Mouse (Mus musculus) adrenal gland, adult 18-20 months (tissue): ENCODE results near the gene Ppp2r3a. TPM values are rescaled to one million over a fixed set of nuclear protein-coding genes. Genes with fewer than 3 reads are reported as not detected.

Experiments used
- DNase-seq, 2 experiments: peaks; one replicate each; pipeline ENCODE4 v3.0.0; 2021 to 2022; ENCODE audit warnings: low spot score in 2 of 2
- total RNA-seq, 2 experiments: library from RNA; stranded (reverse); gene quantifications; 1 replicate in 1 of 2; 2 replicates in 1 of 2; pipeline ENCODE4 v1.2.3; 2021

The Ppp2r3a gene
- total RNA-seq, 2 experiments from 2014 or later, result 15.1 to 22.2 TPM

DNA sequence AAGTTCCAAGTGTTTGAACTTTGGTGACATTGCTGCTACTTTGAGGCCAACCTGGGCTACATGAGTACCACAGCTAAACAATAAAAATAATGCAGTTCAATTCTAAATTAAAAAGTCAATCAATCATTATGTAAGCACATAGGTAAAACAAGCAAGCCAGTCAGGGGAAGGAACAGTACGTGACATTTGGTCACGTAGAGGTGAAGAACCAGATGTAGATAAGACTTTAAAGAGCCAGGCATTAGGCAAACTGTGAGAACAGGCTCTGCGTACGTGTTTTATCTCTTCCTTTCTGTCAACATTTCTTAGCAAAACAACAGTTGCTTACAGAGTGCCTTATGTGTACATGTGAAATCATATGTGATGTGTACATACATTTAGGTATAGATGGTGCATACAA lies 946 bp upstream of the Ppp2r3a start:
- no peak for DNase-seq

- DNase-seq, result peak; percentile 74 to 81
Measured at GRCm38 (mm10) chr9:101250981-101251643, 483 bp downstream of the Ppp2r3a start.

- no peak for DNase-seq
Measured at GRCm38 (mm10) chr9:101250486-101250885, 1.1 kb downstream of the Ppp2r3a start.

- DNase-seq, result no peak
Measured at GRCm38 (mm10) chr9:101249626-101250025, 2.0 kb downstream of the Ppp2r3a start.

GRCm38 (mm10) chr9:101247541-101247940 lies 4.1 kb downstream of the Ppp2r3a start:
- DNase-seq, result no peak

DNA sequence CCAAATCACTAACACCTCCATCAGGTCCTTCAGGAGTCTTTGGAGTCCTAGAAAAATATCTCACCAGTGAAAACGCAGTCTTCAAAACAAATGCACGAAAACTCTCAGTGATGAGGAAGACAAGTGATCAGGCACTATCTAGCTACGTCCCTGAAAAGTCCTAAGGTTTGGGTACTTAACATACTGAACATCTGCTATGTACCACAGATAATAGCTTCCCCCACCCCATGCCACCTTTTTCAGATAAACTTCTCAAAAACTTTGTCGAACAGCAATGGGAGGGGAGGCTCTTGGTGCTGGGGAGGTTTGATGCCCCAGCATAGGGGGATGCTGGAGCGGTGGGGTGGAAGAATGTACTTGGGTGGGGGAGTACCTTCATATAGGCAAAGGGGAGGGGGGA lies 6.1 kb downstream of the Ppp2r3a start:
- no peak for DNase-seq

- DNase-seq, result no peak
Measured at GRCm38 (mm10) chr9:101243711-101244110, 7.9 kb downstream of the Ppp2r3a start.

- DNase-seq, result no peak
Measured at GRCm38 (mm10) chr9:101240161-101240560, 11.4 kb downstream of the Ppp2r3a start.

GRCm38 (mm10) chr9:101235786-101236185 lies 15.8 kb downstream of the Ppp2r3a start:
- DNase-seq, result no peak

- DNase-seq, result no peak
Measured at GRCm38 (mm10) chr9:101232034-101232433, 19.6 kb downstream of the Ppp2r3a start.

- DNase-seq, result no peak
Measured at GRCm38 (mm10) chr9:101230028-101230427, 21.6 kb downstream of the Ppp2r3a start.

DNA sequence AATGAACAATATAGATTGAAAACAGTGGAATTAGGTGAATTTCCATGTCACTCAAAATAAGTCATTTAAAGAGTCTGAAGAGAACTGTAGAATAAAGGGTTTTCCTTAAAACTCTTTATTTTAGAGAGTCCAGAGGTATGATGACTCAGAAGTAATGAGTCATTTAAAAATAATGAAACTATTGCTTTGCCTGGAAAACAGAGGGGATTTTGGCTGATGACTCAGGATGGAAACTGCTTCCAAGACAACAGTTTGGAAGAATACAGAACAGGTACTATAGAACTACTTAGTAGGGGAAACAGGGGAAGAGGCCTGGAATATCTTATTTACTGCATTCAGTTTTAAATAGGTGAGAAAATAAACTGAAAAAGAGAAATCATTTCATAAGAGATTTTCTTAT lies 22.7 kb downstream of the Ppp2r3a start:
- DNase-seq, result no peak

GRCm38 (mm10) chr9:101207984-101208383 lies 43.6 kb downstream of the Ppp2r3a start:
- no peak for DNase-seq

DNA sequence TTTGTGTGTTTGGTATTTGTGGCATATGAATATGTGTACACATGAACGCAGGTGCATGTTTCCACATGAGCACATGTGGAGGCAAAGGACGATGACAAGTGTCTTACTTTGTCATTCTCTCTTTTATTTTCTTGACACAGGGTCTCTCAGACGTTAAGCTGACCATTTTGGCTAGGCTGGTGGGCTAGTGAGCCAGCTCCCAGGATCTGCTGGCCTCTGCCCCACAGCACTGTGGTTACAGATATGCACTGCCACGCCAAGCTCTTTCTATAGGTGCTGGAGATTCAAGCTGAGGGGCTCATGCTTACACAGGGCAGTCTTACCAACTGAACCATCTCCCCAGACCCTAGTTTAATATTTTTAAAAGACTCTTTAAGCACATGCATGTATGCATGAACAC lies 45.1 kb downstream of the Ppp2r3a start:
- no peak for DNase-seq

GRCm38 (mm10) chr9:101205216-101205615 lies 46.4 kb downstream of the Ppp2r3a start:
- no peak for DNase-seq

DNA sequence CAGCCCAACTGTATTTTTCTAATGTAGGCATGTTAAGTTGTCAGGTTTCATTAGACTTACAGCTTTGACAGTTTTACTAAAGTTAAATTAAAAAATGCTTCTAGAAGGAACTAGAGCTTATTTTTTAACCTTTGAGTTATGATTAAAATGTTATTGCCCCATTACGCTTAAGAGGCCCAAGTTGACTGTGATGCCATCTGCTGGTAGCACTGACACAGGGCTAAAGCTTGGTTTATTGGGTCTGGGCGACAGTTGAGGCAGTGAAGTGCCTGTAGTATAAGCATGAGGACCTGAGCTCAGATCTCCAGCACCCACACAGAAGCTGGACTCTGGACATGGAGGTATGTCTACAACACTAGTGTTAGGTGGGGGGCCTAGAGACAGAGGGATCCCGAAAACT lies 47.5 kb downstream of the Ppp2r3a start:
- no peak for DNase-seq

- no peak for DNase-seq
Measured at GRCm38 (mm10) chr9:101200627-101201026, 51.0 kb downstream of the Ppp2r3a start.

GRCm38 (mm10) chr9:101198804-101199203 lies 52.8 kb downstream of the Ppp2r3a start:
- DNase-seq, result no peak

- DNase-seq, result no peak
Measured at GRCm38 (mm10) chr9:101198261-101198660, 53.3 kb downstream of the Ppp2r3a start.

DNA sequence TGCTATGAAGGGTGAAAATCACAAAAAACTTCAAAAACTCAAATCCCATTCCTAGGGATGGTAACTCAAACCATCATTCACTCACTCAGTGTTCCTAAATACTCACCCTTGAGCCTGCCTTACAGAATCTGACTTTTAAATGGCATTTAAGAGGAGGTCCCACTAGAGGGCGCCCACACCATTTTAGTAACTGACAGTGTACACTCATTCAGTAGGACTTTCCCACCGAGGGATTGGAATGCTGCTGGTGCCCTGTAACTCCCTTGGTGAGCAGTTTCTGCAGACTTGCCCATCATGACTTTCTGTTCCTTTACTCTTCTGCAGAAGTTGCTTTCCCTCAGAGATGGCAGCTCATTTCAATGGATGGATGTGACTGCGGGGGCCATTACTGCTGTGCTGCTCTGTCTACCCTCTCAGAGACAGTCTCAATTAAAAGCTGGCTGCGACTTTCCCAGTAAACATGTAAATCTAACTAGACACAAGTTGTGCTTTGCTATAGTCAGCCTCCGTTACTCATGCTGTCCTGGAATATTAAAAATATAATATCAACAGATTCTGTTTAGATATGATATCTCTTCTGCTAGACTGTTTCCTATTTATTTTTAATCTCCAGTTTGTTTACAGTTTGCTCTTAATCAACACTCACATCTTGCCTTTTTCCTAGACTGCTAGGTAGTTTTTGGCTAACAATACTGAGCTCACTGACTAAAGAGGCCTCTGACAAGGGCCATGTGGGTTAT lies 69.5 kb downstream of the Ppp2r3a start:
- DNase-seq, result peak; percentile 79

DNA sequence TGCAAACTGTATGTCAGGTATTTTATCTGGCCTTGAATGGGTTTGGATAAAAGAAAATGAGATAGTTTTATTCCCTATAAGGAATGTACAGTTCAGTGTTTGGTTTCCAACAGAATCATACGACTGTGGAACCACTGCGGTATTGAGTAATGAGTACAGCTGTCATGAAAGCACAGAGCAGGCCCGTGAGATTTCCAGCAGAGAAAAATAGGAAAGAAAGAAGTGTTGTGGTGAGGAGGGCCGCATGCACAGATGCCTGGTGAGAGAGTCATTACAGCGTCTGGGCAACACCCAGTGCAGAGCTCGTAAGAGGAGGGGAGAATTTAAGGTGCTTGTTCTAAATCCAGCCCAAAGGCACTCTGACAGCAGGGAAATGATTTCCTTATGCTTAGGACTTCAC lies 70.3 kb downstream of the Ppp2r3a start:
- DNase-seq, result no peak

DNA sequence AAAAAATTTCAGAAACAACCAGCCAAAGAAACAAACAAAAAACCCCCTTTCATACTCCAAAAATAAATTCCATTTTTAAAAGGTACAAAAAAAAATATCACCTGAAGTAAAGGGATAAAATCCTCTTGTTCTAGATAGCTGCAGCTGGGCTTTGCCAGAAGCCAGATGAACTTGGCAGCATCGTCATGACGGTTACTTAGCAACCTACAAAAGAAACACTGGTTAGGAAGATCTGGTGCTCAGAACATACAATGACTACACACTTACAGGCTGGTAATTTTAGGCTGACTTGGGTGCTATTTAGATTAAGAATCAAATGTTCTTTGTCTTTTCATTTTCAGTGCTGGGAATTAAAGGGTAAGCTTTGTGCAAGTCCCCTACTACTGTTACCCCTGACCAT lies 71.4 kb downstream of the Ppp2r3a start:
- no peak for DNase-seq

DNA sequence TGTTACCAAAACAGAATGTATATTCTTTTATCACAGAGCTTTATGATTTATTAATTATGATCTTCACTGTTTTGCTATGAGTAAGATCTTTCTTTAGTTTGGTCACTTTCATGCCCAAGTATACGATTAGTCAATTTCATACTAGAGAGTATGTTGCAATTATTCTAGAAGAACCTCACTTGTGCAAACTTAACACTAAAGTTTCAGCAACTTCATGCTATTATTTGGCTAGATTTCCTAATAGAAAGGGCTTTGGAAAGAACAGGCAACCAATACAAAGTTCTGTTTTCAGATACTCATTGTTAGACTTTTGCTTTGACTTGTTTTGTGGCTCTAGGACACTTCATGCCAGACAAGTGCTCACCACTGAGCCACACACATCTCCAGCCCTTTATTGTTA lies 91.0 kb downstream of the Ppp2r3a start:
- no peak for DNase-seq
